ENCODE assay signal across 8 mouse cellular contexts in the genomic region with DNA sequence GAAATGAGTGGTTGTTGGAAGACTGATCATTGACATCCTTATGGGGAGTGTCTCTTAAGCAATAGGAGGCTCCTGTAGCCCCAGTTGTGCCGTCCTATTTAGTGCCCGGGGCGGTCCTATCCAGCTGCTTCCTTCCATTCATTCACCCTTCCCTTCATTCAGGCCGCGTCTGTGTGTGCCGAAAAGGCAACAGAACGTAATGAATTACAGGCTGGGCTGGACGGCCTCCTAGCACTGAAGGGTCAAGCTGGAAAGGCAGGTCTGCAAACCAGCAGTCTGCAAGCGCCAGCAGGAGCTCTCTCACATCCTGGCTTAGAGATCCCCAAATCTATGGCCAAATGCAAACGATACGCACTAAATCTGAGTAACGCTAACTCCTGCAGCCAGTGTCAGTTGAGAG. TPM values are rescaled to one million over a fixed set of nuclear protein-coding genes. Genes with fewer than 3 reads are reported as not detected.
A peak's percentile ranks its signal among the peaks of the same experiment; 100 is the strongest.
DNase-seq lines count a peak whose midpoint lies in the region; ATAC-seq and TF ChIP-seq lines count a peak whose summit lies in the region.

No protein-coding gene starts in this region.

- DNase-seq in lung, postnatal 0 days (ENCODE audit: low spot score), result peak; percentile 24
- DNase-seq in lung, postnatal 36 days, result no peak
- peak; percentile 85 for DNase-seq in embryo, embryonic 11 days
- DNase-seq in midbrain, embryonic 11.5 days (ENCODE audit: low spot score, missing footprints), result peak; percentile 93
- peak; percentile 41 for DNase-seq in yolk sac, embryonic 10.5 days (ENCODE audit: low spot score)
- no peak for DNase-seq in spleen, adult 12 weeks (ENCODE audit: low spot score)

- TF ChIP-seq EP300 in lung, postnatal 0 days (IDR thresholded peaks at IDR 0.05), result no peak

- H3K27ac ChIP-seq in lung, postnatal 0 days (ENCODE audit: low read length), result no peak overlapping the region
- peak overlapping the region; percentile 93 for H3K27ac ChIP-seq in hindbrain, embryonic 13.5 days
- H3K27ac ChIP-seq in midbrain, embryonic 11.5 days (ENCODE audit: low read depth, low read length), result no peak overlapping the region; the same call in 1 of the 2 replicates

- WGBS in lung, postnatal 0 days, result 8% methylated on average over 12 of the region's 12 CpGs
- WGBS in hindbrain, embryonic 13.5 days, result 2% methylated on average over 12 of the region's 12 CpGs
- under 1% methylated on average over 12 of the region's 12 CpGs for WGBS in midbrain, embryonic 11.5 days

- no peak overlapping the region for H3K4me2 ChIP-seq in lung, postnatal 0 days (replicated peaks; ENCODE audit: low read depth, low read length)
- H3K4me2 ChIP-seq in hindbrain, embryonic 13.5 days, result peak overlapping the region; percentile 69
- peak overlapping the region; percentile 66 for H3K4me2 ChIP-seq in midbrain, embryonic 11.5 days

- no peak overlapping the region for H3K4me3 ChIP-seq in lung, postnatal 0 days (ENCODE audit: low read depth, low read length)
- peak overlapping the region; percentile 54 for H3K4me3 ChIP-seq in hindbrain, embryonic 13.5 days
- peak overlapping the region; percentile 38; the same call in 1 of the 2 replicates for H3K4me3 ChIP-seq in midbrain, embryonic 11.5 days (ENCODE audit: low read depth, low read length)

- no peaks in the 10 kb centered on the region for H3K36me3 ChIP-seq in lung, postnatal 0 days (ENCODE audit: insufficient read depth, low read length)
- H3K36me3 ChIP-seq in hindbrain, embryonic 13.5 days, result no peaks in the 10 kb centered on the region
- no peaks in the 10 kb centered on the region for H3K36me3 ChIP-seq in midbrain, embryonic 11.5 days (ENCODE audit: control insufficient read depth, insufficient read depth, low read length)

- H3K4me1 ChIP-seq in lung, postnatal 0 days (ENCODE audit: insufficient read depth, low read depth, low read length), result no peaks in the 10 kb centered on the region
- H3K4me1 ChIP-seq in hindbrain, embryonic 13.5 days (replicated peaks), result peaks cover 24% of the 10 kb centered on the region
- H3K4me1 ChIP-seq in midbrain, embryonic 11.5 days (ENCODE audit: control insufficient read depth, insufficient read depth, low read length), result peaks cover 7% of the 10 kb centered on the region

- no peak for TF ChIP-seq CTCF in lung, postnatal 0 days (IDR thresholded peaks at IDR 0.05)

- H3K9me3 ChIP-seq in lung, postnatal 0 days (ENCODE audit: low read length), result no peaks in the 10 kb centered on the region
- H3K9me3 ChIP-seq in hindbrain, embryonic 13.5 days, result no peaks in the 10 kb centered on the region
- no peaks in the 10 kb centered on the region for H3K9me3 ChIP-seq in midbrain, embryonic 11.5 days (ENCODE audit: control insufficient read depth, low read length)

- H3K9ac ChIP-seq in lung, postnatal 0 days (replicated peaks; ENCODE audit: low read depth), result no peak overlapping the region
- H3K9ac ChIP-seq in hindbrain, embryonic 13.5 days, result peak overlapping the region; percentile 75
- H3K9ac ChIP-seq in midbrain, embryonic 11.5 days (ENCODE audit: low read length), result no peak overlapping the region; the same call in 1 of the 2 replicates

- H3K27me3 ChIP-seq in lung, postnatal 0 days (replicated peaks; ENCODE audit: insufficient read depth, low read length), result no peaks in the 10 kb centered on the region
- H3K27me3 ChIP-seq in hindbrain, embryonic 13.5 days, result no peaks in the 10 kb centered on the region
- no peaks in the 10 kb centered on the region for H3K27me3 ChIP-seq in midbrain, embryonic 11.5 days (ENCODE audit: control insufficient read depth, insufficient read depth, low read length)

- ATAC-seq in lung, postnatal 0 days, result no peak; the same call in 1 of the 2 replicates
- peak; percentile 57 for ATAC-seq in hindbrain, embryonic 13.5 days (ENCODE audit: low FRiP score)
- peak; percentile 66 for ATAC-seq in midbrain, embryonic 11.5 days (ENCODE audit: low FRiP score)
- no peak for ATAC-seq in inflammation-experienced regulatory T-cells, adult 6 months

RNA-seq across cellular contexts. Expression of gene Sgk1, which starts 1.6 kb away (rescaled TPM):
- polyA plus RNA-seq in lung, postnatal 0 days (2015; fragmentation: Nextera tagmentation; extraction: Ambion mirVana), result 86.9 and 130 TPM in 2 replicates
- polyA plus RNA-seq in hindbrain, embryonic 13.5 days (2015; fragmentation: Nextera tagmentation; extraction: Ambion mirVana), result 37.0 and 40.0 TPM in 2 replicates
- polyA plus RNA-seq in midbrain, embryonic 11.5 days (2014; fragmentation: Nextera tagmentation; extraction: Ambion mirVana), result 20.8 and 25.7 TPM in 2 replicates
- 10 to 100 TPM; 19.5 to 98.6 (median 25.8) TPM for polyA plus RNA-seq in inflammation-experienced regulatory T-cells, adult 6 months (2017; shearing (Covaris generic))

Comparison
In these comparisons a context has a peak if more than half of its experiments do, and no peak if none do; other contexts are left out.
1. DNase-seq: peak in lung, postnatal 0 days (single experiment), embryo, embryonic 11 days (single experiment), midbrain, embryonic 11.5 days (single experiment) and yolk sac, embryonic 10.5 days (single experiment); none in lung, postnatal 36 days (single experiment) and spleen, adult 12 weeks (single experiment).
2. ATAC-seq: peak in hindbrain, embryonic 13.5 days (single experiment) and midbrain, embryonic 11.5 days (single experiment); none in lung, postnatal 0 days (single experiment) and inflammation-experienced regulatory T-cells, adult 6 months (single experiment).